Mouse (Mus musculus): ENCODE data around the gene Dop1a.

Dop1a gene

DNA sequence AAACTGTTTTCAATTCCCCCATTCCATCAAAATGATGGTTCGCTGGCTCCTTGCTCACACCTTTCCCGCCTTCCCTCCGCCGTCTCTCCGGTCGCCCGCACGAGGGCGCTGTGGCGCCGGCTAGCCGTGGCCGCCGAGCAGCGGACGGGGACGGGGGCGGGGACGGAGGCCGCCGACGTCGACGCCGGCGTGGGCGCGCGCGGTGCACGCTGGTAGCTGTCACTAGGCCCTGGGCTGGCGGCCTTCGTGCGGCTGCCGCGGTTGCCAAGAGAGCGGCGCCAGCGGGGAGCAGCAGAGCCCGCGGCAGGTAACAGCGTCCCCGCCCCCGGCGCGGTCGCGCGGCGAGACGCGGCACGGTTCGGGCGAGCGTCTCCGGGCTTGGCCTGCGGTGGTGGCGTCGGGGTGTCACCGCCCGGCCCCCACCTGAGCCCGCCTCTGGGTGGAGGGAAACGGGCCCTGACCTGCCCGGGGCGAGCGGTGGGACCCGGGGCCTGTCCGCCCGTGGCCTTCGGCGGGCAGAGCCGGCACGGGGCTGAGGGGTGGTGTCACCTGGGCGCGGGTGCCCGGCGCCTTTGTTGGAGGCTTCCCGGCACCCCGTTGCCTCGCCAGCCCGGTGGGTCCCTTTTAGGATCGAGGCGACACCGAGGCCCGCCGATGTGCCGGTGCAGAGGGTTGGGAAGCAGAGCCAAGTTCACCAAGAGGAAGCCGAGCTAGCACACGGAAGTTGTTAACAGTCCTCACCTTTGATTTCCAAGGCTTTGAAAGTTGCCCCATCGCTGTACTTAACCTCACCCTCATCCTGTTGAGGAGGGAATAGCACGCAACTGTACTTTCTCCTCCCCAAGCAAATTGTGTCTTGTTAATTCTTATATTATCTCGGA lies at the start of gene Dop1a:
TSS of gene Dop1a (plus strand) at position 165 of the 881 bp plus-strand sequence.
- DNase-seq (ENCODE audit: low read depth, low spot score) = peak; percentile 88

DNA sequence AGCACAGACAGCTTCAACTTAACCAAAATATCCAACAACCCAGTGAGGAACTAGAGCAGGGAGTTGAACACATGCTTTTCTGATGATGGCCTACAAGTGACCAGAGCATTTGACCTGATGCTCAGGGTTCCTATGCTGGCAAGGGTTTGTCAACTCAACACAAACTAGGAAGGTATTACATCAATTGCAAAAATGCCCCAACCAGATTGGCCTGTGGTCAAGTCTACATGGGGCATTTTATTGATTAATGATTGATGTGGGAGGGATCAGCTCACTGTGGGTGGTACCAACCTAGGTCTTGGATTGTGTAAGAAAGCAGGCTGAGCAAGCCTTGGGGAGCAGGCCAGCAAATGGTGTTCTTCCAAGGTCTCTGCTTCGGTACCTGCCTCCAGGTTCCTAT lies 49.0 kb upstream of the Dop1a start:
- DNase-seq (ENCODE audit: low read depth, low spot score) = no peak

DNA sequence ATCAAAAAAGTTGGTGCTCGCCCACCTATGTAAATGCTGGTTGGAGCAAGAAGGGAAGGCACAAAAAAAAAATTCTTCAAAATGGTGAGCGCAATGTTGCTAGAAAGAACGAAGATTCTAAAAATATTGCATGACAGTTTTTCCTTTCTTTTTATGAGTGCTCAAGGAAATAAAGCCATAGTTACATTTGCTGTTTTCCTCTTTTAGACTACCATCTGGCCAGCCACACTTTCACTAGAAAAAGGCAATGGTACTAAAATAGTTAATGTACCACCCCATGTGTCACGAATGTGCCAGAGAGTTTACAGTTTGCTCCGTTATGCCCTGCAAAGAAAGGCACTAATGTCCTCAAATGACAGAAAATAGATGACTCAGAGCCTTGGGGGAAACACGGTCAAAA lies 47.6 kb upstream of the Dop1a start:
- no peak for DNase-seq (ENCODE audit: low read depth, low spot score)

DNA sequence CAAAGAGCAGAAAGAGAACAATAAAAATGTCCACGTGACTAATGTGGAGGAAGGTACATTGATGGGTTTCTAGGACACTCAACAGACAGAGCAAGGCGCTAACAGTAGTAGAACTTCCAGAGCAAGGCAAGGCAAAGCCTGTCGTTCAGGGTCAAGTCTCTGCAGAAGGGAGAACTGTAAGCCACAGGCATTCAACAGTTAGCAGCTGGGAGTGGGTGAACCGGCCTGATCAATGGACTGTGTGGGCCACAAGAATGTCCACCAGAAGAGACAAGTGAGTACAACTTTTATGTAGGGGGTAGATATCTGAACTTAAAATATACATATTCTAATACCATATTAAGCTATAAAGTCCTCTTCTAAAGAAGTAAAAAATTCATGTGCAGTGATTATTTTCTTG lies 43.6 kb upstream of the Dop1a start:
- DNase-seq (ENCODE audit: low read depth, low spot score) = no peak

DNA sequence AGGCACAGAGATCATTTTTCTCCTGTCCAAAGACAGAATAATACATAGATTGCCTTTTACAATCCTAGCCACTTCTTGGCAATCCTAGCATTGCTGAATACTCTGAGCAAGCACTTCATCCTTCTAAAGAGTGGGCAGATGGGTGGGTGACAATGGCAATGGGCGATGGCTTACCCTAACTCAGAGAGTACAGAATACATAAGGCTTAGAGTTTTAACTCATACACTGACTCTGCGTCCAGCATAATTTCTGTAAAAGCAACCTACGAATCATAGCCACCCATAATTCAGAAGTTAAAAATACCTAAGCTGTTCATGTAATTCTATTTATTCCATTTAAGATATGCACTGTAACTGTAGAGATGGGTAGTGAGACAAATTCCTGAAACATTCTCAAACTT lies 31.4 kb upstream of the Dop1a start:
- no peak for DNase-seq (ENCODE audit: low read depth, low spot score)

DNA sequence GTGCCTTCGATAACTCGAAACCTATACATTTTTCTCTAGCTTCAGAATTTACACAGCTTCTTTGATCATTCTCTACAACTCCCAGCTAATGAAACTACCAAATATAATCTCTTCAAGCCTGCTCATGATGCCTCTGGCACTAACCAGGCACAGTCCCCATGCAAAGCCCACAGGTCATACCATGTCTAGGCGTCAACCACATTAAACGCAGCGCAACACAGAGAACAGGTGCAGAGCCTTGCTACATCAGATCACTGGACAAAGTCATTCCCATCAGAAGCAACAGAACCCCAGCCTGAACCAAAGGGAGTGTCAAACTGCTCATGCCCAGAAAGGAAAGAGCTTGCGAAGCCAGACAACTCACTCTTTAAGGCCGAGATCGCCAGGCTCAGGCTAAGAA lies 30.3 kb upstream of the Dop1a start:
- no peak for DNase-seq (ENCODE audit: low read depth, low spot score)

DNA sequence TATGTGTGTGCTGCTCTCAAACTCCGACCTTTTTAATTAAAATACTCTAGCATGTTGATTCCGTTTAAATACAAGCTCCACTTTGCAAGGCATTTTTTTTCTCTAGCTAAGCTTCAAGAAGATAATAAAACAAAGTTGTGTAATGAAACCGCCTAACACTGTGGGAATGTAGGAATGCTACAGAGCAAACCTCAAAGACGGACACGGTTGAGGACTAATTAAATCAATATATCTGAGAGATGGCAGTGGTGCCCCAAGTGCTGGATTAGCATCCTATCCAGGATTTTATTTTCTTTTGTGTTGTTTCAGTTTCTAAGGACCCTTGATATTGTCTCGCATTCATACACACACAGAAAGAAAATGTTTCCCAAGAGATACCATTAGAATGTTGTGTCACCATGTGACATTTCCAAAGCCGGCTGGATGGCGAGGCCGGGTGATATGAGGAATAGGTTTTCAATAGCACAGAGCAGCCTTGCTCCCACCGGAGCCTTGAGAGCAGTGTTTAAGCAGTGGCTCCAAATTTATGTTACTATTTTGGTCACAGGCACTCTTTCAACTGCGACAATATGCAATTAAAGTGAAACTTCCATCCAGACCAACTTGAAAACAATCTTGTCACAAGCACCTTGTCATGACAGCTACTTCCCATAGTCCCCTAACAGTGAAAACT lies 28.5 kb upstream of the Dop1a start:
- DNase-seq (ENCODE audit: low read depth, low spot score) = no peak

DNA sequence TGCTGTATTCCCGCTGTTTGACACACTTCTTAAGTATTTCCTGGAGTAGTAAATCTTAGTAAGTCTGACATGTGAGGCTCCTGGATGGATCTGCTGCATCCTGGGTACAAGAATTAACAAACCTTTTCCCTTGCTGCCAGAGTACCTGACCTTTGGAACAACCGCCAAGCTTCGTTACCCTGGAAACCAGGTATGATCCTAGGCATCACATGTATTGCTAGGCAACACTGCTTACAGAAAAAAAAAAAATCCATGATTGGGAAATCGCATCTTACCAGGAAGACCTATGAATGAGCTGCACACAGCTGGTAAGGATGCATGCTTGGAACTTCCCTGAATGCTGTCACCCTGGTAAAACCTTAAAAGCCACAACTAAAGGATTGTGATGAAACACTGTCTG lies 24.7 kb upstream of the Dop1a start:
- no peak for DNase-seq (ENCODE audit: low read depth, low spot score)

DNA sequence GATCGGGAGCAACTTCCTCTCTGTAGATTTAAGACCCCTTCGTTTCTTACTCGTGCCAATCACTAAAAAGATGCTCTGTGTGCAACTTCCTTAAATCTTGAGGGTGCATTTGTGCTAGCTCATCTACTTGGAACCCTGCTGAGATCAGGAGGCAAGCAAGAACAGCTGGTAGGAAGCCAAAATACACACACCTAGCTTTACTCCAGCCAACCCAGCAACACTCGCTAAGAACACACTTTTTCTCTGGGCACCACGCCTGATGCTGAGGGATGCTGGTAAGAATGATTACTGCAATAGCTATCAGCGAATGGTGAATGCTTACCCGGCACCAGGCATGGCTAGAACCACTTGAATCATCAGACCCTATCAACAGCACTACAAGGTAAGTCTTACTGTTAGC lies 20.1 kb upstream of the Dop1a start:
- DNase-seq (ENCODE audit: low read depth, low spot score) = no peak

DNA sequence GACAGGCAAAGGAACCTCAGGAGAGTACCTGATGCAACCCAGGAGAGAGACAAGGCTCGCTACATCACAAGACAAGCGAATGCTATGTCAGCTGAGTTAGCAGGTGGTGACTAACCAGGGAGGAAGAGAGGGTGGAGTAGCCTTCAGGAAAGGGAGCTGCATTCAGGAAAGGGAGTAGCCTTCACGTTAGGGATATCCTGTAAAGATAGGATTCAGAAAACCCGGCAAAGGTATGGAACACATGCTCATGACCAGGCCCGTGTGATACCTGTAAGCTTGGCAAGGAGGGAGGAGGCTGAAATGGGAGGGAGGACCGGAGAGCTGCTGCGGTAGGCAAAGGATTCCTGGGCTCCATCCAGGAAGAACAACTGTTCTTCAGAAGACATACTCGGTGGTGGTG lies 19.5 kb upstream of the Dop1a start:
- no peak for DNase-seq (ENCODE audit: low read depth, low spot score)

DNA sequence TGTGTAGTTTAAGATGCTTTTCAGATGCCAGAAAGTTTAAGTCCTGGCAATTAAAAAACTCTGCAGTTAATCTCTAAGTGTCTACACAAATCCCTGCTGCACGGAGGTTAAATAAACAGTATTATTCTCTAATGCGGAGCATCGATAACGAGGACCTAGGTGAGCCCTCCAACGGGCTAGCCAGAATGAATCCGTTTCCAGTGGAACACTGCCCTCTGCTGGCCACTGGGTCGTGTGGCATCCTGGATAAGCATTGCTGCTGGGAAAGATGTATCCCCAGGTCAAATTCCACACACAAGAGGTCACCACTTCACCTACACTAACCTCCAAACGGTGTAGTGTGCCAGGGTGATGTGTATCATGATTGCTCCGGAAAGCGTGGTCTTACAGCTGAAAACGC lies 17.4 kb upstream of the Dop1a start:
- DNase-seq (ENCODE audit: low read depth, low spot score) = peak; percentile 70

DNA sequence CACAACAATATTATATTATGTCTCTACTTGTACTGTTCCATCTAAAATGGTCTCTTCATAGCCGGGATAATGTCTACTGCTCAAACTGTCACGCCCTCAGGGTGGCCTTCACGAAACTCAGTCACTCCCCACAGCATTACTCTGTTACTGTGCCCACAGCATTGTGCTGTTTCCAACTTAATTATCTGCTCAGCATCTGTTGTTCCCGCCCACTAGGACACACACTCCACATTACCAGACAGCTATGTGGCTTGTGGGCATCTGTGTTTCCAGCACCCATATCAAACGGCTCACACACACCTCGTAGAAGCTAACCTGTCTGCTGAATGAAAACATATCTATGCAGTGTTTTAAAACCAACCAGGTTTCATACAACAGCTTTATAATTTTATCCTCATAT lies 15.9 kb upstream of the Dop1a start:
- DNase-seq (ENCODE audit: low read depth, low spot score) = no peak

DNA sequence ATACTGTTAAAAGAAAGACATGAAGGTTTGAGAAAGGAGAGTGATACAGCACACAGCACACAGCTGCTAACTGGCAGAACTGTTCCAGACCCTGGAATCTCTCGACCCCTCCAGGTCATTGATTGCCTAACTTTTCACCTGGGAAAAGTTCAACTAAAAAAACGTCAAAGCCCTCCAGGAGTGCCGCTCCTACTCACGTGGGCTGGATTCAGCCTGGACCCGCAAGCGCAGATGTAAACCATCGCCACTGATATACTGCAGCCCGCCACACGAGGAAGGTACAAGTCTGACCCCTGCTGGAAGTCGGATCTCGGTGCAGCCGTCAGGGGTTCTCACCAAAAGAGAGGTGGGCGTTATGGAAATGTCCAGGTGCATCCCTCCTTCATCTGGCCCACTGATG lies 15.3 kb upstream of the Dop1a start:
- DNase-seq (ENCODE audit: low read depth, low spot score) = peak; percentile 85

DNA sequence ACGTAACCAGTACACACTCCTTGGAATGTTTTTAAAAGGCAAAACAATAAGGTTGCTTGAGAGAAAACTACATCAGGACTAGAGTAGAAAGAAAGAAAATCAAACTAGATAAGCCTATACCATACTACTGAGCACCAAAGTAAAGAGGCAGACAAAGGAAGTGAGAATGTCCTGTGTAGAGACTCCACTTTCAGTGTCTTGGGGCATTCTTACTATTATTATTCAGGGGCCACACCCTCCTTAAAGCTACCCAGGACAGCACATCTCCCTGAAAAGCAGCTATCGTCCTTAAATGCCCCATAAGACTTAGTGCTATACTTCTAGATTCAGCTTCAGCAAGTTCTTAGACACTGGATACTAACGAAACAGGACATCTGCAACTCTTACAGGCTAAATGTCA lies 13.3 kb upstream of the Dop1a start:
- peak; percentile 65 for DNase-seq (ENCODE audit: low read depth, low spot score)

DNA sequence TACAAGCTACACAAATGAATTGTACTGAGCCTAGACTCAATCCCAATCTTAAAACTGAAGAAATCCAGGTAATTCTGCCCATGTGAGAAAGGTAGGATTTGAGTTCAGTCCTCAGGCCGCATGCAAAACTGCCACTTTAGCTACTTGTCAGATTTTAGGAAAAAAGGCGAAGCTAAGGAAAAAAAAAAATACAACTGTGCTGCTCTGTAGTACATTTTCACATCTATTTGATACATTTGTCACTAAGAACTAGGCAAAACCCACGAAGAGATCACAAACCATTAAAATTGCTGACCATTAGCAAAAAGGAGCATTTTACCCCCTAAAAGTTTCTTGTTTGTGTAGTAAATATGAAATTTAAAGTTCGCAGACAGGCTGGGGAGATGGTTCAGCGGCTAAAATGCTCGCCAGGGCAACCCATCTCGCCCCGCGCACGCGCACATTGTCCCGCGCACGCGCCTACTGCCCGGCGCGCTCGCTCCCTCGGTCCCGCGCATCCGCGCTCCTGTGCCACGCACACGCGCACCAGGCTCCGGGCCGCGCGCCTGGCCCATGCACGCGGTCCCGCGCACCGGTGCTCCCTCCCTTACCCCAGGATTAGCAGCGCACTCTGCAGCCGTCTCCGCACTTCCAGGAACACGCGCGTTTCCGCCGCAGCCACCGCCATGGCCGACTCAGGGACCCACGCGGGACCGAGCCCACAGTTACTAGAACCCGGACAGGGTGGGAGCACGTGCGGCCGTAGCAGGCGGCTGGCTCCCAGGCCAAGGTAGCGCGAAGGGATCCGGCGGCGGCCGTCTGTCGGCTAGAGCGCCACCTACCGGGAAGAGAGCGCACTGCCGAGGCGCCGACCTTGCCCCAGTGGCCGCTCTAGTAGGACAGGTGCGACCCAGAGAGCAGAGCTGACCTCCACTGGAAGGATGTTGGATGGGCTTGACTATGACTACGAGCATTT lies 2.5 kb upstream of the Dop1a start, which contains the start of gene Ube2cbp:
TSS of gene Ube2cbp (minus strand) at position 800 of the 955 bp plus-strand sequence.
- DNase-seq (ENCODE audit: low read depth, low spot score) = peak; percentile 87

DNA sequence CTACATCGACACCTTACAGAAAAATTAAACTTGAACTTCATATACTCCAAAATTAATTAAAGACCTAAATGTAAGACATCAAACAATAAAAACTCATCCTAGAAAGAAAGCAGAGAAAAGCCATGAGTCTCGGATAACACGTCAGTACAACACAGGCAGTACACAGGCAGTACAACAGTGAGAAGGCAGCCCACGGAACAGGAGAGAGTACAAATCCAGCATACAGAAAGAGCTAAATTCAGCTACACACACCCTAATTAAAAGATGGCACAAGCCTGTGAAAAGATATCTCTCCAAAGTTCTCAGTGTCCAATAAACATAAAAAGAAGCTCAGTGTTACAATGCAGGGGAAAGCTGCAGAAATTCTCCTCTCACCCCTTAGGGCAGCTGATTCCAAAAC lies 9.0 kb downstream of the Dop1a start:
- DNase-seq (ENCODE audit: low read depth, low spot score) = no peak

DNA sequence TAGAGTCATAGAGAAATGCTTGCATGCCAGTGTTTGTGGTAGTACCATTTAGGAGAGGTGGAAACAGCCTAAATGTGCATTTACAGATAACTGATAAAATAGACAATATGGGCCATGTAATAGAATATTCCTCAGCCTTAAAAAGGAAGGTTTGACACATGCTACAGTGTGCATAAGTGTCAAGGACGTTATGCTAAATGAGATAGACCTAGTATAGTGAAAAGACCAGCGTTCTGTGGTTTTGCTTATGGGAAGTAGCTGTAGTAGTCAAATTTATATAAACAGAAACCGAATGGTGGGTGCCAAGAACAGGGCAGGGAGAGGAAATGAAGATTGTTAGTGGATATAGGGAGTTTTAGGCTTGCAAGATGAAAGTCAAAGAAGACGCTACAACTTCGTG lies 9.8 kb downstream of the Dop1a start:
- no peak for DNase-seq (ENCODE audit: low read depth, low spot score)

DNA sequence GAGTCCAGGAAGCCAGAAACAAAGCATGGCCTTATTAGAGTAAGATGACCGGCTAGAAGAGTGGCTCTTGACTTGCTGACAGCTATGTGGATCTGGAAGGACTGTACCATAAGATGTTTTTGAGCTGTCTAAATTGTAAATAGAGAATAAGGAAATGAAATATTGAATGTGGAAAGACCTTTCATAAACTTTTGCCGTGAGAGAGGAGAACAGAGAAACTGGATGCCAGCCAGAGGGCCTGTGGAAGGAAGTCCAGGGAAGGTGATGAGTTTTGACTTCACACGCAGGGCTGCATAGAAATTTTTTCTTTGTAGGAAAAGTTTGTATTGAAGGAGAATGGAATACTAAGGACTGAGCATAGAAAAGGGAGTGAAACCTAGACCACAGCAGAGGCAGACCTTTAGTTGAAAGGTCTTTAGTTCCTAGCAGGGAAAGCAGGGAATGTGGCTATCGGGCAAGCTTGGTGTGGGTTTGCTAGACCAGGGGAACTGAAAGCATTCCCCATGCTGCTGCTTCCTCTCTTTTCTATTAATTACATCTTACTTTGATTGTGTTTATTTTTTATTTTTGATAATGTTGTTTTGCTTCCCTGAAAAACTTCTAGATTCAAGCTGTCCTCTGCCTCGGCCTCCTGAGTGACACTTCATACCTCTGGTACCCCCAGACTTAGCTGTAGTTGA lies 11.6 kb downstream of the Dop1a start:
- no peak for DNase-seq (ENCODE audit: low read depth, low spot score)

DNA sequence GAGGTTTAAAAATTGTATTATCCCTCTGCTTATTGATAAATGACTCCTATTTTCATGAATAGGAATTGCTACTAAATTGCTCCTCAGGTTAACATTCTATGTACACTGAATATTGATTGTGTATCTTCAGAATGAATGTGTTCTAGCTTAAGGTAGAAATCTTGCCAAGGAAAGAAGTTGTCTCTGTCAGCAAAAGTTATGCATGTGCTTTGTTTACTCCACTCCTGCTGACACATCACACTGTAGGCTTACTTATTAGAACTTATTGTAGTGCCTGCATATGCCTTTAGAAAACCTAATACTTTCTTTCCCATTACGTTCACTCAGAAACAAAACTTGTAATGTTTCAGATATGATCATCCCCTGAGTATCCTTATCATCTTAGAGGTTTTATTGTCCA lies 15.3 kb downstream of the Dop1a start:
- no peak for DNase-seq (ENCODE audit: low read depth, low spot score)

DNA sequence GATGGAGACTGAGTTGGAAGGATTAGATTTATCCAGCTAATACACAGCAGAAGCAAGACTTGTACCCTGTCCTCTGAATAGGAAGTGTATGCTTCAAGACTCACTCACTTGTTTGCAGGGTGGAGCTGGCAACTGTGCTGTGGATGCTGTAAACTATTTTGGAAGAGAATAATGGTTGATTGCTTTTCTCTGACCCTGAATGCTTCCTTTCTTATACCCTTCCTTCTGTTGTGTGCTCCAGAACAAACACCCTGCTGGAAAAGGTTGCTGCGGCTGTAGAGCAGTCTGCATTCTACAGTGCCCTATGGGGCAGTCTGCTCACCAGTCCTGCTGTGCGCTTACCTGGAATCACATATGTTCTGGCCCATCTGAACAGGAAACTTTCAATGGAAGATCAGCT lies 24.8 kb downstream of the Dop1a start:
- peak; percentile 46 for DNase-seq (ENCODE audit: low read depth, low spot score)

DNA sequence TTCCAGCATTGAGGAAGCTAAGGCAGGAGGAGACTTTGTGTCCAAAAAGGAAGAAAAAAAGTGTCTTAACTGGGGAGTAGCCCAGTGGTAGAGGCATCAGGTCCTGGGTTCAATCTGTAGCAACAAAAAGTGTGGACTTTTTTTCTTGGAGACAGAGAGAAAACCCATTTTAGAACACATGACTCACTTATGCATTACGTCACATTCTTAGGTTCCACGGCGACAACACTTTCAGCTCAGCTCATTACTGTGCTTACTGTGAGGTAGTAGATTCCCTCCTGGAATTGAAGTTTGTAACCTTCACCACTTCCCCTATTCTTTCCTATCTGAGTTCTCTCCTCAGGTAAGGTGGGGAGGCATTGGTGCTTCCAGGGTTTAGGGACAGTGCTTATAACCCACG lies 29.3 kb downstream of the Dop1a start:
- DNase-seq (ENCODE audit: low read depth, low spot score) = no peak
